ENCODE assay signal across 35 mouse cellular contexts in the genomic region with DNA sequence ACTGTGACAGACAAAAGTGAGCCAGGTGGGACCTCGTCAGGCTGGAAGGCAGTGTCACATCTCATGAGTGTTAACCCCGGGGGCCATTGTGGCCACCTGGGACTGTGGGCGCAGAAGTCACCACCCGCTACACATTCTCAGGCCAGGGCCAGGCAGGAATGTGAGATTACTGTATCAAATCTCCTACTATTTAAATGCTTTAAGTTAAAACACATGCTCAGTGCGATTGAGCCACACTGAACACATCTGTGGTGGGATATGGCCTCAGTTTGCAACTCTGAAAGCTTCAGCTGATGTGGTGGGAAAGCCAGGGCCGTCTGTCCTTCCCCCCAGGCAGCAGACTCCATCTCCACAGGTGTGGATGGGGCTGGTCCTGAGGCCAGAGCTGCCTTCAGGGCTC. TPM values are rescaled to one million over a fixed set of nuclear protein-coding genes. Genes with fewer than 3 reads are reported as not detected.
"Had no signal": no experiment of that assay in that cellular context is flagged by ENCODE, and none has a peak within 500 bp of the region (broad histone marks: within the 10 kb centered on the region; RNA-seq: fewer than 3 reads in every experiment).

No protein-coding gene starts in this region.

- H3K9ac ChIP-seq: heart, embryonic 12.5 days; hindbrain, embryonic 13.5 days; hindbrain, embryonic 15.5 days; kidney, embryonic 15.5 days; liver, embryonic 13.5 days; liver, embryonic 15.5 days; liver, postnatal 0 days had no signal

- H3K9me3 ChIP-seq: heart, embryonic 10.5 days; heart, embryonic 12.5 days; hindbrain, embryonic 13.5 days; hindbrain, embryonic 15.5 days; kidney, embryonic 15.5 days; liver, embryonic 13.5 days; liver, embryonic 15.5 days had no signal

- H3K4me2 ChIP-seq: heart, embryonic 12.5 days; hindbrain, embryonic 13.5 days; hindbrain, embryonic 15.5 days; kidney, embryonic 15.5 days; liver, embryonic 11.5 days; liver, embryonic 13.5 days; liver, embryonic 15.5 days had no signal

- ATAC-seq: hindbrain, postnatal 0 days; intestine, embryonic 16.5 days; liver, postnatal 0 days had no signal

- DNase-seq: gastrocnemius, adult 2 months; gastrocnemius, postnatal 10 days; gastrocnemius, postnatal 25 days; heart, adult 18-20 months; heart, postnatal 10 days; heart, postnatal 36 days; kidney, adult 11 months; kidney, adult 2 months; kidney, adult 9 months; kidney, postnatal 10 days; kidney, postnatal 25 days; kidney, postnatal 4 days; liver; liver, embryonic 13.5 days; liver, postnatal 0 days had no signal

- H3K36me3 ChIP-seq: heart, embryonic 10.5 days; heart, embryonic 12.5 days; hindbrain, embryonic 13.5 days; hindbrain, embryonic 15.5 days; kidney, embryonic 15.5 days; liver, embryonic 13.5 days; liver, embryonic 15.5 days had no signal

- H3K27ac ChIP-seq: gastrocnemius, adult 2 months; heart, embryonic 10.5 days; hindbrain, embryonic 13.5 days; hindbrain, embryonic 15.5 days; hindbrain, postnatal 0 days; kidney, embryonic 15.5 days; layer of hippocampus, adult 2 months; left cerebral cortex, adult 2 months; liver, embryonic 13.5 days; liver, embryonic 15.5 days had no signal

- H3K4me1 ChIP-seq: heart, embryonic 12.5 days; hindbrain, embryonic 13.5 days; hindbrain, embryonic 15.5 days; kidney, embryonic 15.5 days; liver, embryonic 13.5 days; liver, embryonic 15.5 days had no signal

- H3K4me3 ChIP-seq: gastrocnemius, adult 2 months; heart, embryonic 10.5 days; heart, embryonic 12.5 days; hindbrain, embryonic 13.5 days; hindbrain, embryonic 15.5 days; kidney, embryonic 15.5 days; layer of hippocampus, adult 2 months; left cerebral cortex, adult 2 months; liver, embryonic 13.5 days; liver, embryonic 15.5 days had no signal

RNA-seq across cellular contexts. Expression of gene Hand1, which starts 21.0 kb away (rescaled TPM):
- total RNA-seq: gastrocnemius, adult 2 months; gastrocnemius, postnatal 10 days; gastrocnemius, postnatal 25 days; gastrocnemius, postnatal 4 days; granulocyte monocyte progenitor cell, adult 5-6 weeks; heart, adult 18-20 months; heart, adult 8-10 months; heart, postnatal 36 days; hematopoietic stem cell, adult 5-6 weeks; hindbrain, postnatal 0 days; layer of hippocampus, adult 2 months; layer of hippocampus, postnatal 10 days; layer of hippocampus, postnatal 25 days; left cerebral cortex, adult 2 months; left cerebral cortex, postnatal 14 days; left cerebral cortex, postnatal 36 days had no signal
- polyA plus RNA-seq: hindbrain, embryonic 11.5 days; hindbrain, embryonic 13.5 days; hindbrain, embryonic 15.5 days; hindbrain, postnatal 0 days had no signal
